Mouse (Mus musculus) brain, embryonic 14.5 days (tissue): Measurements from ENCODE around the gene Gm12166.

ENCODE experiments used
- CTCF ChIP-seq: fragments of 200-500 bp; IDR thresholded peaks from 2 replicates; pipeline ENCODE4 v1.5.1; 2012; ENCODE audit warnings: inconsistent platforms, mild to moderate bottlenecking, moderate library complexity, borderline replicate concordance; ENCODE audit not compliant: insufficient read depth, insufficient read length; ENCODE audit errors: extremely low read depth
- POLR2A ChIP-seq: fragments of 200-500 bp; IDR thresholded peaks from 2 replicates; pipeline ENCODE4 v1.6.1; 2012; ENCODE audit warnings: mild to moderate bottlenecking, inconsistent platforms, borderline replicate concordance; ENCODE audit not compliant: poor library complexity, insufficient read depth, insufficient read length, severe bottlenecking; ENCODE audit errors: extremely low read depth

DNA sequence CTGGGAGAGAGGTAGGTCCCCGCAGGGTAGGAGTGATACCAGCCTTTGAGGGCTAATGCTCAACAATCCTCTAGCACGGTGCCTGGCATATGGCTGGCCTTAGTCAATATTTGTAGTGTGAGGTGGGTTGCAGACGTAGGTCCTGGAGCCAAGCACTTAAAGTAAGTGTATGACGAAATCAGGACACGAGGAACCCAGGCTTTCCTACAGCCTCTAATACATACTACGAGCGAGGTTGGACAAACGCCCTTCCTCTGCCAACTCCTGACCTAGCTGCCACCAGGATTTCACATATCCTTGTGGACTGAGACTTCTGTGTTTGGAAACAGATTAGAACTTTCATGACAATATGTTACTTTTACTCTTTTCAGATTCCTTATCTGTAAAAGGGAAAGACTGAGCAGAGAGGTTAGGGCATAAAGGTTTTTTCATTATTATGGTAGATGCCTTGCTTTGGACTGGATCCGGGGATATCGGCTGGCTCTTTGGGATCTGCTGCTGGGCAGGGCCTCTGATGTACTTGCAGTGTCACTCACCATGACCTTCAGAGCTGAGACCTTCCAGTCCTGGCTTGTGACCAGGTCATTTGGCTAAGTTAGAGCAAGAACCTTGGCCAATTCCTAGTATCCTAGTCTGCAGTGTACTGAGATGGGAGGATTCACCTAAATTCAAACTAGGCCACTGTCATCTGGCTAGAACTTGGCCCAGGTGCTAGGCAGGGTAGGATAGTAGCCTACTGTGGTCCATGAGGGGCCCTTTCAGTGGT lies 33.5 kb upstream of the Gm12166 start:
- TF ChIP-seq POLR2A (no peak), CTCF (no peak)
